Mouse (Mus musculus) neural tube, embryonic 12.5 days (tissue): Measurements from ENCODE around the gene Bid. TPM values are rescaled to one million over a fixed set of nuclear protein-coding genes. Genes with fewer than 3 reads are reported as not detected.
"Not testable (repeated sequence)": the region's sequence is repeated elsewhere in the genome, so short reads cannot be mapped to it uniquely, and the experiment has no call there.

Source experiments
- ATAC-seq: fragments of 200-750 bp; cut with Nextera tagmentation; 2 replicates; pipeline ENCODE4 v1.8.0; 2017; ENCODE audit warnings: low read depth, mild to moderate bottlenecking, moderate TSS enrichment, moderate library complexity; ENCODE audit not compliant: low FRiP score
- H3K27ac ChIP-seq: fragments of 300-500 bp; sonication (generic); 2 replicates; pipeline ENCODE4 v1.5.1; 2016
- H3K27me3 ChIP-seq: fragments of 300-500 bp; sonication (generic); replicated peaks from 2 replicates; pipeline ENCODE4 v1.6.1; 2016; ENCODE audit warnings: mild to moderate bottlenecking
- H3K36me3 ChIP-seq: fragments of 300-500 bp; sonication (generic); 2 replicates; pipeline ENCODE4 v1.6.1; 2016; ENCODE audit warnings: mild to moderate bottlenecking
- H3K4me1 ChIP-seq: fragments of 300-500 bp; sonication (generic); 2 replicates; pipeline ENCODE4 v1.6.1; 2016
- H3K4me2 ChIP-seq: fragments of 300-500 bp; sonication (generic); replicated peaks from 2 replicates; pipeline ENCODE4 v1.6.1; 2016; ENCODE audit warnings: mild to moderate bottlenecking
- H3K4me3 ChIP-seq: fragments of 300-500 bp; sonication (generic); 2 replicates; pipeline ENCODE4 v1.5.1; 2016
- H3K9ac ChIP-seq: fragments of 300-500 bp; sonication (generic); 2 replicates; pipeline ENCODE4 v1.6.1; 2016; ENCODE audit warnings: mild to moderate bottlenecking
- H3K9me3 ChIP-seq: fragments of 300-500 bp; sonication (generic); 2 replicates; pipeline ENCODE4 v1.6.1; 2016; ENCODE audit warnings: mild to moderate bottlenecking
- WGBS: fragments of 180-500 bp; shearing (Covaris S2); methylation state at CpG from one replicate; pipeline ENCODE4 v1.1.7; 2016; 5-methylcytosine and 5-hydroxymethylcytosine counted together
- polyA plus RNA-seq: library from polyadenylated mRNA; unstranded; fragments of >200 nt; fragmentation: Nextera tagmentation; extraction: Ambion mirVana; gene quantifications from 2 replicates; pipeline ENCODE4 v1.2.1, GENCODE M21; 2016

Bid gene
- polyA plus RNA-seq, 1 experiment from 2014 or later, result 21.0 TPM

- Histone ChIP-seq H3K27ac (no peak overlapping the region), H3K36me3 (peaks cover 34% of the 10 kb centered on the region), H3K9ac (no peak overlapping the region), H3K9me3 (no peaks in the 10 kb centered on the region), H3K4me1 (no peaks in the 10 kb centered on the region), H3K4me2 (no peak overlapping the region), H3K4me3 (no peak overlapping the region), H3K27me3 (no peaks in the 10 kb centered on the region)
- WGBS, result 92% methylated on average over 12 of the region's 12 CpGs
- ATAC-seq, result no peak
These were observed 15.9 kb upstream of the Bid start for GRCm38 (mm10) chr6:120932597-120932996.

- Histone ChIP-seq H3K4me2 (no peak overlapping the region), H3K9me3 (no peaks in the 10 kb centered on the region), H3K9ac (no peak overlapping the region), H3K27ac (no peak overlapping the region), H3K36me3 (peaks cover 34% of the 10 kb centered on the region), H3K4me1 (no peaks in the 10 kb centered on the region), H3K4me3 (no peak overlapping the region), H3K27me3 (no peaks in the 10 kb centered on the region)
- ATAC-seq, result no peak
- WGBS, result 80% methylated on average over 6 of the region's 6 CpGs
These were observed 14.0 kb upstream of the Bid start for GRCm38 (mm10) chr6:120930450-120931306.

- 50% methylated on average over 1 of the region's 1 CpGs for WGBS
- no peaks in the 10 kb centered on the region for H3K9me3 ChIP-seq
- H3K4me2 ChIP-seq, result no peak overlapping the region
- H3K27me3 ChIP-seq, result no peaks in the 10 kb centered on the region
- H3K27ac ChIP-seq, result no peak overlapping the region
- H3K36me3 ChIP-seq, result peaks cover 26% of the 10 kb centered on the region
- H3K4me3 ChIP-seq, result no peak overlapping the region
- H3K4me1 ChIP-seq, result no peaks in the 10 kb centered on the region
- H3K9ac ChIP-seq, result no peak overlapping the region
- no peak for ATAC-seq
These were observed 12.8 kb upstream of the Bid start for GRCm38 (mm10) chr6:120929421-120929820.

DNA sequence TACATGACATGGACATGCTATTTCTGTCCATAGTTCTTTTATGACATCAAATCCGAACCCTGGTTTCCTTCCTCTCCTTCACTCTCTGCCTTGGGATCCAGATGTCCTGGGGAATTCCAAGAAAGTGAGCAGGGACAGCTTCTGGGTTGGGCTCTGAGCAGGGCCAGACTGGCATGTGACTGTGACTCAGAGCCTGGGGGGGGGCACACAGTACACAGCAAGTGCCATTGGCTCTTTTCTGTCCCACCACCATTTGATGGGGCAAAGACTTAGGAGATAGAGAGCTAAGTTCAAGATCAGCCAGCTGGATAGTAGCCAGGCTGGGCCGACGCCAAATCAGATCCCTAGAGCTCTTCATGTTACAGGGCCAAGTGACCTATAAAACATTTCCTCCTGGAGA lies 11.1 kb upstream of the Bid start:
- Histone ChIP-seq H3K4me3 (no peak overlapping the region), H3K36me3 (peaks cover 11% of the 10 kb centered on the region), H3K9me3 (no peaks in the 10 kb centered on the region), H3K27me3 (no peaks in the 10 kb centered on the region), H3K4me2 (no peak overlapping the region), H3K27ac (no peak overlapping the region), H3K4me1 (no peaks in the 10 kb centered on the region), H3K9ac (no peak overlapping the region)
- ATAC-seq, result no peak
- 85% methylated on average over 3 of the region's 3 CpGs for WGBS

- H3K4me3 ChIP-seq, result no peak overlapping the region
- no peak overlapping the region for H3K27ac ChIP-seq
- no peaks in the 10 kb centered on the region for H3K4me1 ChIP-seq
- H3K27me3 ChIP-seq, result no peaks in the 10 kb centered on the region
- no peak overlapping the region for H3K4me2 ChIP-seq
- no peak for ATAC-seq
- H3K36me3 ChIP-seq, result 0 out of 2 replicates have a peak, but pooled peaks cover 3% of the 10 kb centered on the region
- H3K9me3 ChIP-seq, result no peaks in the 10 kb centered on the region
- 63% methylated on average over 2 of the region's 2 CpGs for WGBS
- H3K9ac ChIP-seq, result no peak overlapping the region
These were observed 10.2 kb upstream of the Bid start for GRCm38 (mm10) chr6:120926880-120927279.

DNA sequence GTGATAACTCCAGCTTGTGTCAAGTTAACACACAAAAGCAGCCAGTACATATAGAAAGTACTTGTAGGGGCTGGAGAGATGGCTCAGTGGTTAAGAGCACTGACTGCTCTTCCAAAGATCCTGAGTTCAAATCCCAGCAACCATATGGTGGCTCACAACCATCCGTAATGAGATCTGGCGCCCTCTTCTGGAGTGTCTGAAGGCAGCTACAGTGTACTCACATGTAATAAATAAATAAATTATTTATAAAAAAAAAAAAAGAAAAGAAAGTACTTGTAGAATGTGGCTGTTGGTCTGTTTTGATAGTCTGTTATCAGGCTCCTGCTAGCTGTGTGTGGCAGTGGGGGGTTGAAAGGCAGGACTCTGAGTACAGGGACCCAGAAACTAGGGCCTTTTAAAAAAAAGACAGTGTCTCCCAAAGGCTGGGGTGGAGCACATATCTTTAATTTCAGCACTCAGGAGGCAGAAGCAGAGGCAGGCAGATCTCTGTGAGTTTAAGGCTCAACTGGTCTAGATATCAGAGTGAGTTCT lies 8.2 kb upstream of the Bid start:
- not testable (repeated sequence) for H3K9ac ChIP-seq, H3K27ac ChIP-seq, H3K4me2 ChIP-seq, H3K36me3 ChIP-seq, H3K27me3 ChIP-seq, H3K4me3 ChIP-seq, H3K9me3 ChIP-seq, H3K4me1 ChIP-seq, ATAC-seq
- 73% methylated on average over 2 of the region's 2 CpGs for WGBS

DNA sequence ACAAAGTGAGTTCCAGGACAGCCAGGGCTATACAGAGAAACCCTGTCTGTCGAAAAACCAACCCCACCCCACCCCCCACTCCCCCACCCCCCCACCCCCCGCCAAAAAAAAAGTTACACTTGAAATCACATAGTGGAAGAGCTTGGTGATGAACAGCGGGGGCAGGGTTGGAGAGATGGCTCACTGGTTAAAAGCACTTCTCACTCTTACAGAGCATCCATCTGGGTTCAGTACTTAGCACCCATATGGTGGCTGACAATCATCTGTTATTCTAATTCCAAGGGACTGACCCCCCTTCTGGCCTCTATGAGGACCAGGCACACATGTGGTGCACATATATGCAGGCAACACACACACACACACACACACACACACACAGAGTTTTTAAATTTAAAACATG lies 1.3 kb upstream of the Bid start:
- WGBS, result 52% methylated on average over 3 of the region's 3 CpGs
- H3K4me2 ChIP-seq, result no peak overlapping the region
- ATAC-seq, result no peak

DNA sequence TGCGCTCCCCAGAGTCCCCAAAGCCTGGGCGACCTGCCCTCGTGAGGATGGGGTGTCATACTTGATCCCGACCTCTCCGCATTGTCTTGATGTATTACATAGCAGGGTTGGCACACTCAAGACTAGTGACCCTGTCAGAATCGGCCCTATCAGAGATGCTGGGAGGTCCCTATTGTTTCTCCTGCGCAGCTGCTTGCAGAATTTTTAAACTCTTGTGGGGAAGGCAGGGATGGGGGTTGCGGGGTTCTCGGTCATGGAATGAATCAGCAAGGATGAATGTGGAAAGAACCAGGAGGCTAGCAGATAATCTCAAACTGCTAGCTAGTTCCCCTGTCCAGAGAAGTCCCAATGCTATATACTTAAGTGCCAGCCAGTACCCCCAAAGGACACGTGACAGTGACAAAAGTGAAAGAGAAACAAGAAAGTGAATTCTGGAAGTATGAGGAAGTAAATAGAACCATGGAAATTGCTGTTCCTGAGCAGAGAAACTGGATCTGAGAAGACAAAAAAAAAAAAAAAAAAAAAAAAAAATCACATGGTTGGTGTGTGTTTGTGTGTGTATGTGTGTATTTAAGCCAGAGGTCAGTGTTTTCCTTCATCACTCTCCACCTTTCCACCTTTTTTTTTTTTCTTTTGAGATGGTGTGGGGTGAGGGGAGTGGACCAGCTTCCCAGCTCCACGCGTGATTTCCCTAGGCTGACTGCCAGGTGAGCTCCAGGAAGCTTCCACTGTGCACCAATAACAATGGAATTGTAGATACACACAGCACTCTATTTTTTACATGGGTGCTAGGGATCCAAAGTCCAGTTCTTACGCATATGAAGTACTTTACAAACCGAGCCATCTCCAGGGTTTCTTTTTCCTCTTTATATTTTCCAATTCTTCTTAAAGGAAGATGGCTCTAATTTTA lies 574 bp upstream of the Bid start:
- 21% methylated on average over 13 of the region's 14 CpGs for WGBS
- peak overlapping the region; percentile 60 for H3K4me3 ChIP-seq
- H3K27me3 ChIP-seq, H3K36me3 ChIP-seq, H3K27ac ChIP-seq, H3K9me3 ChIP-seq, H3K4me1 ChIP-seq: not testable (repeated sequence)
- H3K4me2 ChIP-seq, result peak overlapping the region; percentile 99
- ATAC-seq, result peak; percentile 7; the same call in 1 of the 2 replicates
- H3K9ac ChIP-seq, result 0 out of 2 replicates have a peak overlapping the region, but pooled peaks have one; percentile 57

More for the DNA sequence above, 1.3 kb upstream of the Bid start:
- H3K9ac ChIP-seq, result no peak overlapping the region
- H3K4me3 ChIP-seq, result no peak overlapping the region
- no peaks in the 10 kb centered on the region for H3K36me3 ChIP-seq
- no peak overlapping the region for H3K27ac ChIP-seq
- no peaks in the 10 kb centered on the region; the same call in 1 of the 2 replicates for H3K27me3 ChIP-seq
- 0 out of 2 replicates have a peak, but pooled peaks cover 10% of the 10 kb centered on the region for H3K9me3 ChIP-seq
- H3K4me1 ChIP-seq, result peaks cover 9% of the 10 kb centered on the region; the same call in 1 of the 2 replicates

GRCm38 (mm10) chr6:120915649-120915975 lies 1.0 kb downstream of the Bid start:
- no peaks in the 10 kb centered on the region; the same call in 1 of the 2 replicates for H3K27me3 ChIP-seq
- H3K9me3 ChIP-seq, result no peaks in the 10 kb centered on the region
- H3K4me2 ChIP-seq, result peak overlapping the region; percentile 99
- 36% methylated on average over 2 of the region's 2 CpGs for WGBS
- no peak overlapping the region for H3K27ac ChIP-seq
- no peaks in the 10 kb centered on the region for H3K36me3 ChIP-seq
- no peak for ATAC-seq
- peak overlapping the region; percentile 60; the same call in 1 of the 2 replicates for H3K4me3 ChIP-seq
- H3K9ac ChIP-seq, result no peak overlapping the region
- H3K4me1 ChIP-seq, result peaks cover 9% of the 10 kb centered on the region; the same call in 1 of the 2 replicates

DNA sequence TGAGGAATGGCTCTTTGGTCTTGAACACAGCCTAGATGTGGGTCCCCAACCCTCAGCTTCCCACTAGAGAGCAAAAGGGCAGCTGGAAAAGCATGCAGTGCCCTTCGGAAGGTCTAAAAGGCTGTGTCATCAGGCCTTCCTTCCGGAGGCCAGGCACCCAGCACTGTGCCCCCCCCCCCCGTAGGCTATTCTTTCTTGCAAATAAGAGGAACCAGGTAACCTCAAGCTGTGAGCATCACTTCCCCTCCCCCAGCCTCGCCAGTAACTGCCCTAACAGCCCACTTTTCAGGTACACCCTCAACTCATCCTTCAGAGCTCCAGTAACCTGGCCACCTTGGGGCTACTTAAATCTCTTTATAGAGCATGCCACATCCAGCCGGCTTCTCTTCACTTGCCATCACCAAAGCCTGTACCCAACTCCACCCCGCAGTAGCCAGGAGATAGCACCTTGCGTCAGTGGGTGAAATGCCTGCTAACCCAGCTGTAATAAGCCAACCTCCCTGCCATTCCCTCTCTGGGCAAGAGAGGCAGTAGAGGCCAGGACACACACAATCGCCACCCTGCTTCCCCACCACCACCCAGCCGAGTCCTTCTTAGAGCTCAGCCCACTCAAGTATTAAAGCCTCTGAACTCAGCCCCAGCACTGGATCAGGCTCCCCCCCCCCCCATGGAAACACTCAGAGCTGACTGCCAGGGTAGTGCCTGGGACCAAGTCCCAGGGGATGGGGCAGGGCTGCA lies 1.6 kb downstream of the Bid start:
- Histone ChIP-seq H3K9ac (no peak overlapping the region), H3K36me3 (no peaks in the 10 kb centered on the region), H3K27ac (no peak overlapping the region), H3K9me3 (no peaks in the 10 kb centered on the region), H3K4me2 (no peak overlapping the region), H3K27me3 (no peaks in the 10 kb centered on the region; the same call in 1 of the 2 replicates), H3K4me1 (peaks cover 9% of the 10 kb centered on the region; the same call in 1 of the 2 replicates), H3K4me3 (no peak overlapping the region)
- WGBS, result 41% methylated on average over 9 of the region's 9 CpGs
- no peak for ATAC-seq

DNA sequence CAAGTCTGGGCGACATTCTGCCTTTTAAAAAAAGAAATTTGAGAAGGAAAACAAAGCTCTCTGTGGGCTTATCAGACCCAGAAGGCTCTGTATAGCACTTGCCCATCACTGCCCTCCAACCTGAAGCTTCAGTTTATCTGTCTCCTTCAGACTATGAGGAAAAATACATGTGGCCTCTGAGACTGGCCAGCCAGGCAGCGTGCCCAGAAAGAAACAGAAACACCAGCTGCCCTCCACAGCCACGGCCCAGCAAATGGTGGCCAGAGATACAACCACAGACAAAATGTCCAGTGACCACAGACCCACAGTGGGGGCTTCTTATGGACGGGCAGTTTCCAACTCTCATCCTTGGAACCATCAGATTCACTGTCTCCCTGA lies 2.1 kb downstream of the Bid start:
- Histone ChIP-seq H3K4me1 (peaks cover 9% of the 10 kb centered on the region; the same call in 1 of the 2 replicates), H3K9ac (no peak overlapping the region), H3K4me3 (no peak overlapping the region), H3K27me3 (no peaks in the 10 kb centered on the region; the same call in 1 of the 2 replicates), H3K4me2 (no peak overlapping the region), H3K9me3 (no peaks in the 10 kb centered on the region), H3K27ac (no peak overlapping the region), H3K36me3 (no peaks in the 10 kb centered on the region)
- no peak for ATAC-seq
- WGBS, result 77% methylated on average over 4 of the region's 4 CpGs
